Mouse (Mus musculus) adrenal gland, postnatal 10 days (tissue): ENCODE data around the gene Gimap5. TPM values are rescaled to one million over a fixed set of nuclear protein-coding genes. Genes with fewer than 3 reads are reported as not detected.

Experiments
- total RNA-seq, 2 experiments: library from RNA; stranded (reverse); gene quantifications; 2 replicates each; pipeline ENCODE4 v1.2.3; 2021

Gimap5 gene
- total RNA-seq, 2 experiments from 2014 or later = 14.2 to 19.5 TPM

Other genes starting within 250 kb of the Gimap5 start
- gene Atp6v0e2, start 208.6 kb upstream of the Gimap5 start, total RNA-seq = 10 to 100 TPM; 35.9 to 42.8 TPM
- gene Lrrc61, start 191.4 kb upstream of the Gimap5 start, total RNA-seq = 10 to 100 TPM; 25.1 to 27.3 TPM
- 100 to 1,000 TPM; 198 to 328 TPM for gene Rarres2, start 173.4 kb upstream of the Gimap5 start, total RNA-seq
- not detected for gene Gm45021, start 156.6 kb upstream of the Gimap5 start, total RNA-seq
- 10 to 100 TPM; 37.6 to 42.0 TPM for gene Repin1, start 152.3 kb upstream of the Gimap5 start, total RNA-seq
- 1 to 10 TPM in 1 of 2 experiments, not detected in 1; 1.3 TPM for gene Gm44965, start 152.3 kb upstream of the Gimap5 start, total RNA-seq
- gene Zfp775, start 144.1 kb upstream of the Gimap5 start, total RNA-seq = 1 to 10 TPM; 6.1 to 6.2 TPM
- 1 to 10 TPM; 1.7 to 3.6 TPM for gene AI854703, start 119.4 kb upstream of the Gimap5 start, total RNA-seq
- 10 to 100 TPM; 11.7 to 14.8 TPM for gene Gimap8, start 99.0 kb upstream of the Gimap5 start, total RNA-seq
- 1 to 10 TPM; 9.0 TPM for gene Gimap9, start 70.1 kb upstream of the Gimap5 start, total RNA-seq
- gene Gimap4, start 61.6 kb upstream of the Gimap5 start, total RNA-seq = 10 to 100 TPM; 50.2 to 52.8 TPM
- gene Gimap6, start 38.0 kb upstream of the Gimap5 start, total RNA-seq = 10 to 100 TPM; 70.8 to 75.9 TPM
- gene Gm28053, start 27.6 kb upstream of the Gimap5 start, total RNA-seq = 10 to 100 TPM in 1 of 2 experiments, 1 to 10 TPM in 1; 9.1 to 10.3 TPM
- gene Gimap7, start 27.6 kb upstream of the Gimap5 start, total RNA-seq = 1 to 10 TPM in 1 of 2 experiments, under 1 TPM in 1; 0.96 to 1.6 TPM
- 10 to 100 TPM; 18.7 to 24.2 TPM for gene Gimap1, start 7.1 kb upstream of the Gimap5 start, total RNA-seq
- 1 to 10 TPM; 4.5 to 5.4 TPM for gene Gimap3, start 24.7 kb downstream of the Gimap5 start, total RNA-seq
- gene Tmem176a, start 94.7 kb downstream of the Gimap5 start, total RNA-seq = 100 to 1,000 TPM; 138 to 148 TPM
- gene Tmem176b, start 95.3 kb downstream of the Gimap5 start, total RNA-seq = 100 to 1,000 TPM; 280 to 302 TPM
- gene Aoc1, start 126.7 kb downstream of the Gimap5 start, total RNA-seq = not detected
- under 1 TPM in 1 of 2 experiments, not detected in 1; 0.12 TPM for gene 1600015I10Rik, start 183.7 kb downstream of the Gimap5 start, total RNA-seq
- gene Doxl2, start 228.8 kb downstream of the Gimap5 start, total RNA-seq = not detected
- gene Svs1, start 240.7 kb downstream of the Gimap5 start, total RNA-seq = not detected